Mouse (Mus musculus) liver, adult 2 months (tissue): ENCODE results near the gene Vasn.

ENCODE experiments used
- CTCF ChIP-seq: fragments of 200-500 bp; IDR thresholded peaks from 2 replicates; pipeline ENCODE4 v1.5.1; 2011; ENCODE audit warnings: low read depth, low read length, control low read depth
- POLR2A ChIP-seq: fragments of 200-500 bp; IDR thresholded peaks from 2 replicates; pipeline ENCODE4 v1.6.1; 2011; ENCODE audit warnings: low read length, control low read depth; ENCODE audit not compliant: insufficient read depth; ENCODE audit errors: extremely low read depth

- TF ChIP-seq POLR2A: no peak
- no peak for TF ChIP-seq CTCF
Measured at GRCm38 (mm10) chr16:4641119-4641838, 1.5 kb downstream of the Vasn start.
